Mouse (Mus musculus) forebrain, embryonic 12.5 days (tissue): ENCODE measurements at regions not wholly inside any gene's neighbourhood (a gene's known extent, or its start where the extent isn't known, plus 50 kb on each side); places are given as distances from the start of the nearest gene placed in this dataset.
"Not testable (repeated sequence)": the region's sequence is repeated elsewhere in the genome, so short reads cannot be mapped to it uniquely, and the experiment has no call there.

Experiments
- ATAC-seq: fragments of 200-750 bp; cut with Nextera tagmentation; 2 replicates; pipeline ENCODE4 v1.8.0; 2017; ENCODE audit warnings: moderate TSS enrichment; ENCODE audit not compliant: low FRiP score
- H3K27ac ChIP-seq: fragments of 300-500 bp; sonication (generic); 2 replicates; pipeline ENCODE4 v1.5.1; 2016; ENCODE audit warnings: mild to moderate bottlenecking
- H3K27me3 ChIP-seq: fragments of 300-500 bp; sonication (generic); 2 replicates; pipeline ENCODE4 v1.6.1; 2016; ENCODE audit warnings: mild to moderate bottlenecking
- H3K36me3 ChIP-seq: fragments of 300-500 bp; sonication (generic); replicated peaks from 2 replicates; pipeline ENCODE4 v1.6.1; 2016; ENCODE audit warnings: mild to moderate bottlenecking
- H3K4me1 ChIP-seq: fragments of 300-500 bp; sonication (generic); 2 replicates; pipeline ENCODE4 v1.6.1; 2016
- H3K4me2 ChIP-seq: fragments of 300-500 bp; sonication (generic); 2 replicates; pipeline ENCODE4 v1.6.1; 2016; ENCODE audit warnings: mild to moderate bottlenecking, moderate library complexity
- H3K4me3 ChIP-seq: fragments of 300-500 bp; sonication (generic); replicated peaks from 2 replicates; pipeline ENCODE4 v1.5.1; 2016; ENCODE audit warnings: mild to moderate bottlenecking
- H3K9ac ChIP-seq: fragments of 300-500 bp; sonication (generic); 2 replicates; pipeline ENCODE4 v1.6.1; 2016; ENCODE audit warnings: mild to moderate bottlenecking
- H3K9me3 ChIP-seq: fragments of 300-500 bp; sonication (generic); 2 replicates; pipeline ENCODE4 v1.6.1; 2016
- WGBS: fragments of 180-500 bp; shearing (Covaris S2); methylation state at CpG from one replicate; pipeline ENCODE4 v1.1.7; 2016; 5-methylcytosine and 5-hydroxymethylcytosine counted together

DNA sequence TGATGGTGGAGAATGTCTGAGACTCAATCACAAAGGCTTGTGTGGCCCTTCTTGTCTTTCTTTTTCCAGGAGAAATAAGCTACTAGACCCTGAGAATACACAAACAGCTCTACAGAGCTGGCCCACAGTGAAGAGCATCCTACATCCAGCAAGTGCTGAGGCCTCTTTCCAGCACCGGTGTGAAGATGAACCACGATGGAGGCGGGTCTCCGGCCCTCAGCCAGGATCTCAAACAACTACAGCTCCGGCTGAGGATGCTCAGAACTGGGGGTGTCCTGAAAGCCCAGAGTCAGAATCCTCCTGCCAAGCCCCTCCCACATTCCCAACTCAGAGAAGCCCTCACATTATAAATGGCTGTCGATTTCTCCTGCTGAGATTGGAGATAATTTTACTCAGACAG is 407.9 kb downstream of the Lrig3 start:
- H3K9me3 ChIP-seq, result no peaks in the 10 kb centered on the region
- H3K4me3 ChIP-seq, result no peak overlapping the region
- no peak for ATAC-seq
- H3K27me3 ChIP-seq, result no peaks in the 10 kb centered on the region
- no peak overlapping the region for H3K9ac ChIP-seq
- H3K27ac ChIP-seq, result no peak overlapping the region
- no peaks in the 10 kb centered on the region for H3K4me1 ChIP-seq
- H3K36me3 ChIP-seq, result no peaks in the 10 kb centered on the region
- 73% methylated on average over 6 of the region's 6 CpGs for WGBS
- H3K4me2 ChIP-seq, result no peak overlapping the region

DNA sequence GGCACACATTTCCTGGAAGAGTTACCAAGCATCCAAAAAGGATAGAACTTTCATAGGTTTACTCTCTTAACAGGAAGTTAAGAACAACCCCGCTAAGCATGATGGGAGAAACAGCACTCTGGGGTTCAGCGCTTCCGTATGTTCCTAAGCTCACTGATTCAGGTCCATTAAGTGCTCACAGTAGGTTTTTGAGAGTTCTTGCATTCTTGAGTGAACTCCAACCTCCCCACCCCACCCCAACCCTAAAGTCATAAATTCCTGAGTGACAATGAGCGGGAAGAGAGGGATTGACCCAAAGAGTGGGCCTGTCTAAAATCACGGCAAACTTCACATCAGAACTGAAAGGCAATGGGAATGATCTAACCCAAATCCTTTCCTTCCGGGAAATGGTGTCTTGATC is 405.9 kb downstream of the Lrig3 start:
- H3K4me2 ChIP-seq, result no peak overlapping the region
- no peaks in the 10 kb centered on the region for H3K36me3 ChIP-seq
- no peak overlapping the region for H3K9ac ChIP-seq
- no peaks in the 10 kb centered on the region for H3K4me1 ChIP-seq
- H3K27me3 ChIP-seq, result no peaks in the 10 kb centered on the region
- ATAC-seq, result no peak
- WGBS, result 90% methylated on average over 6 of the region's 6 CpGs
- no peaks in the 10 kb centered on the region for H3K9me3 ChIP-seq
- no peak overlapping the region for H3K27ac ChIP-seq
- no peak overlapping the region for H3K4me3 ChIP-seq

DNA sequence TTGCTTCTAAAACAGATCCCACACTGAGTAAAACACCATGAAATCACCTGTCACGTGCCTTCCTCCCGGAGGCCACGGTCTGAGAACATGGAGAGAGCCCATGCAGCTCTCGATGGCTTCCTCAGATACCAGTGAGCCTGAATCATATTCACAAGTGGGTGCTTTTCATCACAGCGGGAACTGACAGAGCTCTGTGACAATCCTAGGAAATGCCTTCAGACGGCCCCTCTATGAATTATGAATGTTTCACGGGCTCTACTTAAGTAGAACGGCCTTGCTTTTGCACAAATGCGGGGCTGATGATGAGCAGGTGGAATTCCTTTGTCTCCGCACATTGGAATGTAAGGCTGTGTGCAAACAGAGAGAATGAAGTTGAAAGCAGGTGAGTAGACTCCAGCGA is 383.1 kb downstream of the Lrig3 start:
- H3K4me2 ChIP-seq, result no peak overlapping the region
- no peak overlapping the region for H3K27ac ChIP-seq
- H3K36me3 ChIP-seq, result no peaks in the 10 kb centered on the region
- ATAC-seq, result no peak
- no peak overlapping the region for H3K9ac ChIP-seq
- H3K27me3 ChIP-seq, result no peaks in the 10 kb centered on the region
- 80% methylated on average over 11 of the region's 11 CpGs for WGBS
- peaks cover 8% of the 10 kb centered on the region; the same call in 1 of the 2 replicates for H3K4me1 ChIP-seq
- no peak overlapping the region for H3K4me3 ChIP-seq
- H3K9me3 ChIP-seq, result no peaks in the 10 kb centered on the region

DNA sequence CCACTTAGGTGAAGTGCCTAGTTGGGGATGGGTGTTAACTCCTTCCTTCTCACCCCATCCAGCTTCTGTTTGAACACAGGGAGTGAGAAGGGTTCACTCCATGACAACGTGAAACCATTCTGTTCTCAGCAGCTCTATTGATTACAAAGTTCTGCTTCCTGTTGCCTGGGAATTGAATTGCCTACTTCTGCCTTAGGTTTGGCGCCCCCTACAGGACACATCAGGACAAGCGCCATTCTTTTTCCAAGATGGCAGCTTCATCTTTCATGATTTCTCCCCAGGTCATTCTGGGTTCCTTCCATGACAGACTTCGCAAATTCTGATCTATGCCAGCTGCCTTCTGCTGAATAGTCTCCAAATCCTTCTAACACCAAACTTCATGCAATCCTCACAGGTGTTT is 371.5 kb downstream of the Lrig3 start:
- H3K4me1 ChIP-seq, result no peaks in the 10 kb centered on the region
- WGBS, result 78% methylated on average over 4 of the region's 4 CpGs
- H3K4me3 ChIP-seq, result no peak overlapping the region
- H3K27me3 ChIP-seq, result no peaks in the 10 kb centered on the region
- H3K36me3 ChIP-seq, result no peaks in the 10 kb centered on the region
- no peak overlapping the region for H3K27ac ChIP-seq
- ATAC-seq, result no peak
- no peak overlapping the region for H3K9ac ChIP-seq
- no peak overlapping the region for H3K4me2 ChIP-seq
- 0 out of 2 replicates have a peak, but pooled peaks cover 3% of the 10 kb centered on the region for H3K9me3 ChIP-seq

DNA sequence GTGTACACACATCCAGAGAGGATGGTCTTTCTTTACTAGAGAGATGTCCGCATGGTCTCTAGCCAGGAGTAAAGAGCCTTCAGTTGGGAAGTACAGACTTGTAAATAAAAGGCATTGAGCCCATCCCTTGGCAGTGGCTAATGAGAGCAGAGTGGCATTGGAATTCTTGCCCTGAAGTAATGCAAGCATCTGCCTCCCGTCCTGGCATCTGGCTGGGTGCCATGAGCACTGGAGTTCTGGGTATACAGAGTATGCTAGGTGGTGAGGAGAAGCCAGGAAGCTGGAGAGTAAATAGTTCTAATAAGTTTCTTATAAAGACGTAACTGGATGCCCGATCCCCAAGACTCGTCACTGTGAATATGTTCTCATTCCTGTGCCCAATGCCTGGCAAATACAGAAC is 367.8 kb downstream of the Lrig3 start:
- Histone ChIP-seq H3K27me3 (no peaks in the 10 kb centered on the region), H3K9ac (no peak overlapping the region), H3K27ac (no peak overlapping the region), H3K4me3 (no peak overlapping the region), H3K36me3 (no peaks in the 10 kb centered on the region), H3K4me1 (no peaks in the 10 kb centered on the region), H3K4me2 (no peak overlapping the region), H3K9me3 (no peaks in the 10 kb centered on the region)
- WGBS, result 85% methylated on average over 5 of the region's 5 CpGs
- no peak for ATAC-seq

DNA sequence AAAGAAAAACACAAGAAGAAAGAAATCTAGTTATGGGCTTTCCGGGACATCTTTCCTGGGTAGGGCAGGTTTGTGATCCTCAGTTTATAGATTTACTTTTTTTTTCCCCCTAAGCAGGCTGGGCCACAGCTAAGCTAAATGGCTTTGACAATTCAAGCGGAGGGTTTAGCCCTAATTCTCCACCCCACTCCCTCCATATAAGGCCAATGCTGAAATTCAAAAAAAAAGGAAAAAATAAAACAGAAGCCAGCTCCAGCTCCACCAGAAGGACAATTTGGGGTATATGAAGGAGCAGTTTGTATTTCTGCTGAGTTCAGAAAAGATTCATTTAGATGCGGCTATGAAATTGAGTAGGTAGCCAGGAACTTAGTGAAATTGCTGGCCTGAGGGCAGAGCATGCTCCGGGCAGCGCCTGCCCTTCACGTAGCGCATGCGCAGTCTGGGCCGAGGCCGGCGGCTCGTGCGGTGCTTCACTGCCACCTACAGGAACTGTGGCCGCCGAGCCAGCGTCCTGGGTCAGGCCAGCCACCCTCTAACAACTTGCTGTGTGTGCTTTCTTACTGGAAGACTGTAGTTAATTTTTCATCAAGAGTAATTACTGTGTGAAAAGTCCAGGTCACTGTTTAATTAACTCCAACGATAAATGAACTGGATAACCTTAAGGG is 364.5 kb downstream of the Lrig3 start:
- no peaks in the 10 kb centered on the region for H3K4me1 ChIP-seq
- no peaks in the 10 kb centered on the region for H3K27me3 ChIP-seq
- H3K4me3 ChIP-seq, result no peak overlapping the region
- ATAC-seq, result peak; percentile 95
- H3K27ac ChIP-seq, result no peak overlapping the region
- 7% methylated on average over 17 of the region's 17 CpGs for WGBS
- H3K36me3 ChIP-seq, result no peaks in the 10 kb centered on the region
- no peak overlapping the region for H3K9ac ChIP-seq
- H3K4me2 ChIP-seq, result peak overlapping the region; percentile 29; the same call in 1 of the 2 replicates
- H3K9me3 ChIP-seq, result no peaks in the 10 kb centered on the region

DNA sequence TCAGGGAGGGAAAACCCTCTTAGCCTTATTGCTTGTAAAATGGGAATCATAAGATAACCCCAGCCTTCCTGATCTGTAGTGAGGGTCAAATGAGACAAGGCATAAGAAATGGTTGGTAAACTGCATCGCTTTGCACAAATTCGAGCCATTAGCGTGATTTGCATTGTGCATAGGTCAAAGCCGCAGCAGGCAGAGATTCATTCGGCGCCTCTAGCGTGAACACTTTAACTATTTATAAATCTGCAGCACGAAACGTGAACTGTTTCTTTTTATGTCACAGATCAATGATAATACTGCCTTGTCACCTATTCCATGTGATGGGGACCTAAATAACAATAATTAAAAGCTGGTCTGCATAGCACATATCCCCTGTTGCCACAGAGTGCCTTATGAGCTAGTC is 354.9 kb downstream of the Lrig3 start:
- Histone ChIP-seq H3K9ac (no peak overlapping the region), H3K27me3 (no peaks in the 10 kb centered on the region), H3K4me1 (no peaks in the 10 kb centered on the region), H3K9me3 (no peaks in the 10 kb centered on the region), H3K27ac (no peak overlapping the region), H3K36me3 (no peaks in the 10 kb centered on the region), H3K4me2 (no peak overlapping the region), H3K4me3 (no peak overlapping the region)
- peak; percentile 20; the same call in 1 of the 2 replicates for ATAC-seq
- WGBS, result 85% methylated on average over 9 of the region's 9 CpGs

DNA sequence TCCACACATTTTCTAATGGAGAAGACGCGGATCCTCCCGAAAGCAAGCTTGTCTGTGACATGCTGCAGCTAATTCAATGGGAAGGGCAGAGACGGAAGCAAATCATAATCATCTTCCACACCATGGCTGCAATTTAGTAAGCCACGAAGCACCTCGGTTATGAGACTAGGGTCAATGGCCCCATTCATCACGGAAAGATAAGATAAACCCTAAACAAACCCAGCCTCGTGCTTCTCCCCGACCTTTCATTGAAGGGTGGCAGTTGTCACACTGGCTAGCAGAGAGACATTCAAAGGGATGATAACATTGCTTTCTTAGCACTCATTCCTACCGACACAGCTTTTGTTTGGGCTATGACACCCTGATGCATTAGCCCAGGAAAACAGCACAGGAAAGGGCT is 353.8 kb downstream of the Lrig3 start:
- Histone ChIP-seq H3K9ac (no peak overlapping the region), H3K27me3 (no peaks in the 10 kb centered on the region), H3K27ac (no peak overlapping the region), H3K4me3 (no peak overlapping the region), H3K4me1 (no peaks in the 10 kb centered on the region), H3K4me2 (no peak overlapping the region), H3K9me3 (no peaks in the 10 kb centered on the region), H3K36me3 (no peaks in the 10 kb centered on the region)
- WGBS, result 87% methylated on average over 10 of the region's 10 CpGs
- no peak for ATAC-seq

DNA sequence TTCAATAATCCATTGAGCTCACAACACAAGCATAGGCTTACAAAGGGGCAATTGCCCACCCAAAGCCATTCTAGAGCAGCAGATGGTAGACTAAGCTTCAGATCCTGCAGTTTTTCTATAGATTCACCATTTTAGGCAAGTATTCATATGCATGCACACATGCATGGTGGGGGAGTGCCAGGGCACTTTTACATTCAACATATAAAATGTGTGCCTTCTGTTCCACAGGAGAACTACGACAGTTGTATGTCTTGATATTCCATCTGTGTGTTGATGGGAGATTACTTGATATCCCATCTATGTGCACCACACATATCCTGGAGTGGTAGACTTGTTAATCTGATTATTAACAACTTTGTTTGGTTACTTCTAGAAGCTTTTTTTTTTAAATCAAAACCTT is 334.0 kb downstream of the Lrig3 start:
- 89% methylated on average over 1 of the region's 1 CpGs for WGBS
- ATAC-seq, result no peak
- H3K36me3 ChIP-seq, result no peaks in the 10 kb centered on the region
- H3K27me3 ChIP-seq, result no peaks in the 10 kb centered on the region
- no peaks in the 10 kb centered on the region for H3K9me3 ChIP-seq
- peaks cover 5% of the 10 kb centered on the region; the same call in 1 of the 2 replicates for H3K4me1 ChIP-seq
- no peak overlapping the region for H3K4me3 ChIP-seq
- no peak overlapping the region for H3K4me2 ChIP-seq
- no peak overlapping the region for H3K9ac ChIP-seq
- no peak overlapping the region for H3K27ac ChIP-seq

DNA sequence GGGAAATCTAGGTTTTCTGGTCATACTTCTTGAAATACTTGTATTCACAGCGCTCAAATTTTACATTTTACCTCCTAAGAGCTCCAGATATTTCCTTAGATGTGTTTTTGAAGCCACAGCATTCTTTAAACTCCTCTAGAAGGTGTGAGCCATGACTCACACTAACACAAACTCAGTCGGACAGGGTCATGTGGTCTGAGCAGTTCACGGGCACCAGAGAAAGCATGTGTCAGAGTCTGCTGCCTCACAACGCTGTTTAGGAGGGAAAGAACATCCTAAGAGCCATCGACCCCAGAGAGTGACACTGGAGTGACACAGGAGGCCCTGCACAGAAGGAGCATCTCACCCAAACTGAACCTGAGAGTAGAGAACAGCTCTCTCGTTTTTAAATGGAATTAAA is 332.2 kb downstream of the Lrig3 start:
- no peak for ATAC-seq
- Histone ChIP-seq H3K4me1 (peaks cover 5% of the 10 kb centered on the region; the same call in 1 of the 2 replicates), H3K36me3 (no peaks in the 10 kb centered on the region), H3K4me3 (no peak overlapping the region), H3K27me3 (no peaks in the 10 kb centered on the region), H3K9me3 (no peaks in the 10 kb centered on the region), H3K9ac (no peak overlapping the region), H3K4me2 (no peak overlapping the region), H3K27ac (no peak overlapping the region)
- 82% methylated on average over 6 of the region's 6 CpGs for WGBS

DNA sequence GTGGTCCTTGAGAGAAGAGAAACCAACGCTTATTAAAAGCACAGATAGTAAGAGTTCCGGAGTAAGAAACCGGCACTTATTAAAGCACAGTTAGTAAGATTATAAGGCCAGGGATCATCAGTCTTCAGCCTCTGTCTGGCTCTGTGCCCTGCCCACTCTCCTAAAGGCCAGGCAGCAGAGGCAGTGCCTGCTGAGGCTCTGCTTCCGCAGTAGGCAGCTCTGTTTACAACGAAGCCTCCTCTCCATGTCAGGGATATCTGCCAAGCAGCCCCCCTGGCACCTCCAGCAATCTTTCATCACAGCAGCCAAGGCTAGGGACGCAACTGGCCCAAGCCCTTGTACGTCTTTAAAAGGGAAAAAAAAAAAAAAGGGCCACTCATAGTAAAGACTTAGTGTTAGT is 329.9 kb downstream of the Lrig3 start:
- no peaks in the 10 kb centered on the region for H3K9me3 ChIP-seq
- no peak for ATAC-seq
- 75% methylated on average over 7 of the region's 7 CpGs for WGBS
- H3K9ac ChIP-seq, result no peak overlapping the region
- no peak overlapping the region for H3K4me2 ChIP-seq
- no peaks in the 10 kb centered on the region for H3K27me3 ChIP-seq
- H3K4me1 ChIP-seq, result peaks cover 5% of the 10 kb centered on the region; the same call in 1 of the 2 replicates
- H3K36me3 ChIP-seq, result no peaks in the 10 kb centered on the region
- H3K27ac ChIP-seq, result no peak overlapping the region
- H3K4me3 ChIP-seq, result no peak overlapping the region

DNA sequence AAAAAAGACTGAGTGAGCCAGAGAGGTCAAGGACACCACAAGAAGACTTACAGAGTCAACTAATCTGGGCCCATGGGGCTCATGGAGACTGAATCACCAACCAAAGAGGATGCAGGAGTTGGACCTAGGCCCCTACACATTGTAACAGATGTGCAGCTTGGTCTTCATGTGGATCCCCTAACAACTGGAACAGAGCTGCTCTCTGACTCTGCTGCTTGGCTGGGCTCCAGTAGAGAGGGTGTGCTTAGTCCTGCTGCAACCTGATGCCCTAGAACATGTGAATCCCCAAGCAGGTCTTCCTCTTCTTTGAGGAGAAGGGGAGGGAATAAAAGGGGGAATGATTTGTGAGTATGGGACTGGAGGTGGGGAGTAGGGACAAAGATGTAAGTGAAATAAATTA is 325.8 kb downstream of the Lrig3 start:
- no peak for ATAC-seq
- H3K4me2 ChIP-seq, result no peak overlapping the region
- no peak overlapping the region for H3K4me3 ChIP-seq
- H3K4me1 ChIP-seq, result peaks cover 4% of the 10 kb centered on the region; the same call in 1 of the 2 replicates
- no peaks in the 10 kb centered on the region for H3K27me3 ChIP-seq
- no peak overlapping the region for H3K9ac ChIP-seq
- H3K36me3 ChIP-seq, result no peaks in the 10 kb centered on the region
- no peaks in the 10 kb centered on the region for H3K9me3 ChIP-seq
- H3K27ac ChIP-seq, result no peak overlapping the region

DNA sequence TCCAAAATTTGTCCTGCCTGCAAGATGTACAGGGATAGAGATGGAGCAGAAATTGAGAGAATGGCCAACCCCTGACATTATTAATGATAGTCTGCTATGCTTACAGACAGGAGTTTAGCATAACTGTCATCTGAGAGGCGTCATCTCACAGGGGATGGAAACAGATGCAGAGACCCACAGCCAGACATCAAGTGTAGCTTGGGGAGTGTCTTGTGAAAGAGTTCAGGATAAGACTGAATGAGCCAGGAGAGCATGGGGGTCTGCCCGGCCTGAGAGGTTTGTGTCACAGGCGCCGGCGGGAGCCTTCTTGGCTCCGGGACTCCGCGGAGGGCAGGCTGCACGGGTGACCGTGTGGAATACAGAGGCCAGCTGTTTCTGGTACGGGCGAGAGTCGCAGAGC is 319.1 kb downstream of the Lrig3 start:
- ATAC-seq, H3K4me1 ChIP-seq, H3K9me3 ChIP-seq, H3K9ac ChIP-seq, H3K27me3 ChIP-seq, H3K36me3 ChIP-seq, H3K27ac ChIP-seq, H3K4me3 ChIP-seq, H3K4me2 ChIP-seq: not testable (repeated sequence)
- 94% methylated on average over 7 of the region's 13 CpGs for WGBS
